Mouse (Mus musculus) thymus, adult 2 months (tissue): Measurements from ENCODE around the gene Per1. TPM values are rescaled to one million over a fixed set of nuclear protein-coding genes. Genes with fewer than 3 reads are reported as not detected.

Source experiments
- DNase-seq: peaks from one replicate; pipeline ENCODE4 v3.0.0; 2021
- H3K27ac ChIP-seq: fragments of 200-500 bp; 2 replicates; pipeline ENCODE4 v1.5.1; 2012; ENCODE audit warnings: low read length, control low read depth; ENCODE audit not compliant: control insufficient read depth, insufficient read depth
- H3K27me3 ChIP-seq: fragments of 200-500 bp; 2 replicates; pipeline ENCODE4 v1.6.1; 2012; ENCODE audit warnings: mild to moderate bottlenecking, low read length, moderate library complexity, mixed read lengths; ENCODE audit not compliant: control insufficient read depth, insufficient read depth
- H3K36me3 ChIP-seq: fragments of 200-500 bp; 2 replicates; pipeline ENCODE4 v1.6.1; 2012; ENCODE audit warnings: mild to moderate bottlenecking, low read length, moderate library complexity; ENCODE audit not compliant: control insufficient read depth, insufficient read depth
- H3K4me1 ChIP-seq: fragments of 200-500 bp; replicated peaks from 2 replicates; pipeline ENCODE4 v1.6.1; 2012; ENCODE audit warnings: low read length; ENCODE audit not compliant: control insufficient read depth, insufficient read depth
- H3K4me3 ChIP-seq: fragments of 200-500 bp; 2 replicates; pipeline ENCODE4 v1.5.1; 2012; ENCODE audit warnings: mild to moderate bottlenecking, low read length, control low read depth, moderate library complexity; ENCODE audit not compliant: control insufficient read depth, insufficient read depth
- CTCF ChIP-seq: fragments of 200-500 bp; IDR thresholded peaks from 2 replicates; pipeline ENCODE4 v1.5.1; 2012; ENCODE audit warnings: mild to moderate bottlenecking, control low read depth, low read length, moderate library complexity, borderline replicate concordance; ENCODE audit not compliant: control insufficient read depth, poor library complexity, insufficient read depth; ENCODE audit errors: extremely low read depth
- POLR2A ChIP-seq: fragments of 200-500 bp; IDR thresholded peaks from 2 replicates; pipeline ENCODE4 v1.6.1; 2012; ENCODE audit warnings: mild to moderate bottlenecking, low read length, control low read depth, moderate library complexity; ENCODE audit not compliant: control insufficient read depth, poor library complexity, insufficient read depth; ENCODE audit errors: extremely low read depth
- whole genome bisulfite sequencing: fragments of 180-500 bp; shearing (Covaris S2); methylation state at CpG from one replicate; pipeline ENCODE4 v1.1.7; 2018; 5-methylcytosine and 5-hydroxymethylcytosine counted together
- polyA plus RNA-seq: library from polyadenylated mRNA; depleted of rRNA; stranded (reverse); fragments of >200 nt; gene quantifications from 2 replicates; pipeline ENCODE4 v1.2.3, GENCODE M21; 2012

Per1 gene
- polyA plus RNA-seq, 1 experiment, result 28.0 TPM

- DNase-seq, result peak; percentile 58
Observed at GRCm38 (mm10) chr11:69059975-69060411, 35.0 kb upstream of the Per1 start.

GRCm38 (mm10) chr11:69060448-69061254 is 34.4 kb upstream of the Per1 start:
- H3K36me3 ChIP-seq, result no peaks in the 10 kb centered on the region
- no peaks in the 10 kb centered on the region for H3K27me3 ChIP-seq
- no peak overlapping the region for H3K27ac ChIP-seq
- peak overlapping the region; percentile 84 for H3K4me3 ChIP-seq
- DNase-seq, result no peak
- peaks cover 26% of the 10 kb centered on the region for H3K4me1 ChIP-seq
- 10% methylated on average over 40 of the region's 40 CpGs for WGBS
- no peak for TF ChIP-seq POLR2A
- TF ChIP-seq CTCF, result no peak

More at GRCm38 (mm10) chr11:69059975-69060411, 35.0 kb upstream of the Per1 start:
- WGBS, result under 1% methylated on average over 49 of the region's 49 CpGs
- Histone ChIP-seq H3K27ac (no peak overlapping the region), H3K27me3 (no peaks in the 10 kb centered on the region), H3K36me3 (no peaks in the 10 kb centered on the region), H3K4me1 (peaks cover 27% of the 10 kb centered on the region), H3K4me3 (peak overlapping the region; percentile 84)
- no peak for TF ChIP-seq CTCF

- H3K4me3 ChIP-seq, result no peak overlapping the region; the same call in 1 of the 2 replicates
- no peak for DNase-seq
- TF ChIP-seq CTCF, result no peak
- TF ChIP-seq POLR2A, result no peak
- no peaks in the 10 kb centered on the region for H3K27me3 ChIP-seq
- H3K4me1 ChIP-seq, result peaks cover 29% of the 10 kb centered on the region
- WGBS, result 83% methylated on average over 17 of the region's 17 CpGs
- H3K27ac ChIP-seq, result no peak overlapping the region
- no peaks in the 10 kb centered on the region for H3K36me3 ChIP-seq
Observed at GRCm38 (mm10) chr11:69061255-69061912, 33.6 kb upstream of the Per1 start.

- no peaks in the 10 kb centered on the region for H3K36me3 ChIP-seq
- H3K4me1 ChIP-seq, result peaks cover 32% of the 10 kb centered on the region
- H3K4me3 ChIP-seq, result no peak overlapping the region
- no peaks in the 10 kb centered on the region for H3K27me3 ChIP-seq
- DNase-seq, result peak; percentile 67
- 1% methylated on average over 17 of the region's 17 CpGs for WGBS
- no peak overlapping the region for H3K27ac ChIP-seq
- TF ChIP-seq POLR2A (no peak), CTCF (no peak)
Observed at GRCm38 (mm10) chr11:69062194-69062760, 32.7 kb upstream of the Per1 start.

- peak; percentile 93 for DNase-seq
Observed at GRCm38 (mm10) chr11:69062761-69063224, 32.2 kb upstream of the Per1 start.

GRCm38 (mm10) chr11:69063413-69064201 is 31.4 kb upstream of the Per1 start:
- peak; percentile 2; the same call in 1 of the 2 replicates for TF ChIP-seq POLR2A
- no peak for TF ChIP-seq CTCF
- Histone ChIP-seq H3K27ac (peak overlapping the region; percentile 87; the same call in 1 of the 2 replicates), H3K4me1 (peaks cover 26% of the 10 kb centered on the region), H3K27me3 (no peaks in the 10 kb centered on the region), H3K36me3 (no peaks in the 10 kb centered on the region), H3K4me3 (peak overlapping the region; percentile 82)
- WGBS, result 2% methylated on average over 31 of the region's 31 CpGs
- peak; percentile 66 for DNase-seq

More at GRCm38 (mm10) chr11:69062761-69063224, 32.2 kb upstream of the Per1 start:
- Histone ChIP-seq H3K4me1 (peaks cover 32% of the 10 kb centered on the region), H3K27me3 (no peaks in the 10 kb centered on the region), H3K27ac (peak overlapping the region; percentile 87; the same call in 1 of the 2 replicates), H3K4me3 (peak overlapping the region; percentile 48), H3K36me3 (no peaks in the 10 kb centered on the region)
- WGBS, result under 1% methylated on average over 19 of the region's 19 CpGs
- no peak for TF ChIP-seq POLR2A
- no peak for TF ChIP-seq CTCF
